Mouse (Mus musculus) spleen, embryonic (tissue): ENCODE results near the gene Pla2g7.
"Not testable (repeated sequence)": the region's sequence is repeated elsewhere in the genome, so short reads cannot be mapped to it uniquely, and the experiment has no call there.

Experiments used
- CTCF ChIA-PET: fragments of 350-600 bp; sonication (Branson Sonifier 250); formaldehyde crosslinking; loops from one replicate; lab custom pipeline; 2022; lab: Charles Lee

Gene Pla2g7

GRCm38 (mm10) chr17:43567992-43568888, at the start of gene Pla2g7:
TSS of gene Pla2g7 (plus strand) at chr17:43568098.
- CTCF ChIA-PET = no interaction called here

- CTCF ChIA-PET = interaction anchor here (0.7 to 1.0 kb wide), 3 partner anchors 86 to 91 kb away, joined by 3 to 6 read pairs (median 3); no protein-coding TSS in a partner anchor
These were observed 49.1 kb upstream of the Pla2g7 start for GRCm38 (mm10) chr17:43518644-43519409.

- CTCF ChIA-PET = no interaction called here
These were observed 47.7 kb upstream of the Pla2g7 start for GRCm38 (mm10) chr17:43520166-43520565.

- CTCF ChIA-PET = no interaction called here
These were observed 37.4 kb upstream of the Pla2g7 start for GRCm38 (mm10) chr17:43530507-43530906.

- CTCF ChIA-PET = no interaction called here
These were observed 36.7 kb upstream of the Pla2g7 start for GRCm38 (mm10) chr17:43531192-43531591.

- CTCF ChIA-PET = no interaction called here
These were observed 33.3 kb upstream of the Pla2g7 start for GRCm38 (mm10) chr17:43534362-43535222.

GRCm38 (mm10) chr17:43536841-43537240, 31.1 kb upstream of the Pla2g7 start:
- CTCF ChIA-PET = not testable (repeated sequence)

- CTCF ChIA-PET = no interaction called here
These were observed 29.1 kb upstream of the Pla2g7 start for GRCm38 (mm10) chr17:43538767-43539166.

GRCm38 (mm10) chr17:43543539-43543938, 24.4 kb upstream of the Pla2g7 start, which contains the start of gene Ankrd66:
TSS of gene Ankrd66 (minus strand) at chr17:43543639.
- CTCF ChIA-PET = no interaction called here

GRCm38 (mm10) chr17:43544040-43544439, 23.9 kb upstream of the Pla2g7 start:
- CTCF ChIA-PET = no interaction called here

GRCm38 (mm10) chr17:43551122-43551630, 16.7 kb upstream of the Pla2g7 start:
- CTCF ChIA-PET = interaction anchor here (0.6 kb wide), 1 partner anchor 15 kb away, joined by 4 read pairs; no protein-coding TSS in a partner anchor

GRCm38 (mm10) chr17:43554516-43555403, 13.1 kb upstream of the Pla2g7 start:
- CTCF ChIA-PET = interaction anchor here (0.7 kb wide), 1 partner anchor 42 kb away, joined by 11 read pairs; no protein-coding TSS in a partner anchor

- CTCF ChIA-PET = no interaction called here
These were observed 10.8 kb upstream of the Pla2g7 start for GRCm38 (mm10) chr17:43557104-43557503.

GRCm38 (mm10) chr17:43557541-43558090, 10.3 kb upstream of the Pla2g7 start:
- CTCF ChIA-PET = no interaction called here

GRCm38 (mm10) chr17:43558678-43559077, 9.2 kb upstream of the Pla2g7 start:
- CTCF ChIA-PET = no interaction called here

GRCm38 (mm10) chr17:43563192-43563987, 4.5 kb upstream of the Pla2g7 start:
- CTCF ChIA-PET = no interaction called here

GRCm38 (mm10) chr17:43567593-43567991, 306 bp upstream of the Pla2g7 start:
- CTCF ChIA-PET = no interaction called here

- CTCF ChIA-PET = no interaction called here
These were observed 1.4 kb downstream of the Pla2g7 start for GRCm38 (mm10) chr17:43569287-43569686.

GRCm38 (mm10) chr17:43573624-43574073, 5.8 kb downstream of the Pla2g7 start:
- CTCF ChIA-PET = no interaction called here
